Mouse (Mus musculus): Measurements from ENCODE around the gene Padi4. TPM values are rescaled to one million over a fixed set of nuclear protein-coding genes. Genes with fewer than 3 reads are reported as not detected.

Gene Padi4
- polyA plus RNA-seq, 1 experiment from 2014 or later, result 0.20 TPM

GRCm38 (mm10) chr4:140709617-140710016 lies 64.4 kb downstream of the Padi4 start:
- Histone ChIP-seq H3K27ac (replicated peaks) (no peak overlapping the region), H3K9ac (replicated peaks) (no peak overlapping the region), H3K4me1 (peaks cover 50% of the 10 kb centered on the region), H3K36me3 (peaks cover 66% of the 10 kb centered on the region), H3K4me2 (no peak overlapping the region), H3K27me3 (replicated peaks) (no peaks in the 10 kb centered on the region), H3K4me3 (replicated peaks) (no peak overlapping the region), H3K9me3 (replicated peaks) (no peaks in the 10 kb centered on the region)
- 84% methylated on average over 10 of the region's 10 CpGs for WGBS
- no peak for ATAC-seq (ENCODE audit: low FRiP score)

GRCm38 (mm10) chr4:140709111-140709510 lies 64.9 kb downstream of the Padi4 start:
- Histone ChIP-seq H3K27ac (replicated peaks) (no peak overlapping the region), H3K9me3 (replicated peaks) (no peaks in the 10 kb centered on the region), H3K4me1 (peaks cover 50% of the 10 kb centered on the region), H3K9ac (replicated peaks) (no peak overlapping the region), H3K36me3 (peaks cover 61% of the 10 kb centered on the region), H3K27me3 (replicated peaks) (no peaks in the 10 kb centered on the region), H3K4me2 (no peak overlapping the region), H3K4me3 (replicated peaks) (no peak overlapping the region)
- no peak for ATAC-seq (ENCODE audit: low FRiP score)
- 71% methylated on average over 7 of the region's 7 CpGs for WGBS

GRCm38 (mm10) chr4:140708297-140708927 lies 65.6 kb downstream of the Padi4 start:
- peaks cover 58% of the 10 kb centered on the region for H3K36me3 ChIP-seq
- no peak overlapping the region for H3K4me2 ChIP-seq
- no peak overlapping the region for H3K9ac ChIP-seq (replicated peaks)
- H3K27me3 ChIP-seq (replicated peaks), result no peaks in the 10 kb centered on the region
- H3K9me3 ChIP-seq (replicated peaks), result no peaks in the 10 kb centered on the region
- H3K4me3 ChIP-seq (replicated peaks), result no peak overlapping the region
- no peak overlapping the region; the same call in 1 of the 2 replicates for H3K27ac ChIP-seq (replicated peaks)
- peaks cover 51% of the 10 kb centered on the region for H3K4me1 ChIP-seq
- ATAC-seq (ENCODE audit: low FRiP score), result no peak
- WGBS, result 80% methylated on average over 18 of the region's 18 CpGs

- H3K9me3 ChIP-seq (replicated peaks), result no peaks in the 10 kb centered on the region
- H3K27ac ChIP-seq (replicated peaks), result 0 out of 2 replicates have a peak overlapping the region, but pooled peaks have one; percentile 0
- peaks cover 55% of the 10 kb centered on the region for H3K4me1 ChIP-seq
- no peak overlapping the region for H3K4me3 ChIP-seq (replicated peaks)
- WGBS, result 82% methylated on average over 4 of the region's 4 CpGs
- H3K4me2 ChIP-seq, result no peak overlapping the region
- no peak overlapping the region for H3K9ac ChIP-seq (replicated peaks)
- no peak for ATAC-seq (ENCODE audit: low FRiP score)
- H3K36me3 ChIP-seq, result peaks cover 55% of the 10 kb centered on the region
- no peaks in the 10 kb centered on the region for H3K27me3 ChIP-seq (replicated peaks)
Measured at GRCm38 (mm10) chr4:140707615-140708014, 66.4 kb downstream of the Padi4 start.

- Histone ChIP-seq H3K4me3 (replicated peaks) (peak overlapping the region; percentile 86), H3K4me1 (peaks cover 75% of the 10 kb centered on the region), H3K27ac (replicated peaks) (peak overlapping the region; percentile 93), H3K4me2 (peak overlapping the region; percentile 92), H3K9me3 (replicated peaks) (no peaks in the 10 kb centered on the region), H3K36me3 (peaks cover 22% of the 10 kb centered on the region), H3K27me3 (replicated peaks) (peaks cover 4% of the 10 kb centered on the region; the same call in 1 of the 2 replicates), H3K9ac (replicated peaks) (no peak overlapping the region)
- 32% methylated on average over 4 of the region's 4 CpGs for WGBS
- no peak for ATAC-seq (ENCODE audit: low FRiP score)
Measured at GRCm38 (mm10) chr4:140704166-140704565, 69.9 kb downstream of the Padi4 start.

- Histone ChIP-seq H3K27ac (replicated peaks) (peak overlapping the region; percentile 93), H3K4me1 (peaks cover 74% of the 10 kb centered on the region), H3K4me3 (replicated peaks) (peak overlapping the region; percentile 86), H3K4me2 (peak overlapping the region; percentile 92), H3K9me3 (replicated peaks) (no peaks in the 10 kb centered on the region), H3K27me3 (replicated peaks) (peaks cover 9% of the 10 kb centered on the region), H3K36me3 (peaks cover 16% of the 10 kb centered on the region; the same call in 1 of the 2 replicates), H3K9ac (replicated peaks) (peak overlapping the region; percentile 90)
- ATAC-seq (ENCODE audit: low FRiP score), result no peak
- WGBS, result 6% methylated on average over 8 of the region's 8 CpGs
Measured at GRCm38 (mm10) chr4:140703636-140704035, 70.4 kb downstream of the Padi4 start.

GRCm38 (mm10) chr4:140702611-140703327 lies 71.3 kb downstream of the Padi4 start:
- Histone ChIP-seq H3K4me3 (replicated peaks) (peak overlapping the region; percentile 86), H3K36me3 (peaks cover 8% of the 10 kb centered on the region; the same call in 1 of the 2 replicates), H3K9me3 (replicated peaks) (no peaks in the 10 kb centered on the region), H3K27me3 (replicated peaks) (peaks cover 14% of the 10 kb centered on the region), H3K9ac (replicated peaks) (peak overlapping the region; percentile 90), H3K4me2 (peak overlapping the region; percentile 92), H3K4me1 (peaks cover 68% of the 10 kb centered on the region), H3K27ac (replicated peaks) (peak overlapping the region; percentile 93)
- peak; percentile 83 for ATAC-seq (ENCODE audit: low FRiP score)
- WGBS, result under 1% methylated on average over 37 of the region's 68 CpGs

- H3K36me3 ChIP-seq, result peaks cover 7% of the 10 kb centered on the region; the same call in 1 of the 2 replicates
- peaks cover 61% of the 10 kb centered on the region for H3K4me1 ChIP-seq
- H3K4me3 ChIP-seq (replicated peaks), result peak overlapping the region; percentile 86
- H3K9me3 ChIP-seq (replicated peaks), result no peaks in the 10 kb centered on the region
- peak overlapping the region; percentile 92 for H3K4me2 ChIP-seq
- H3K27me3 ChIP-seq (replicated peaks), result peaks cover 14% of the 10 kb centered on the region
- under 1% methylated on average over 64 of the region's 107 CpGs for WGBS
- peak overlapping the region; percentile 93 for H3K27ac ChIP-seq (replicated peaks)
- ATAC-seq (ENCODE audit: low FRiP score), result peak; percentile 22
- peak overlapping the region; percentile 90 for H3K9ac ChIP-seq (replicated peaks)
Measured at GRCm38 (mm10) chr4:140701716-140702561, 72.1 kb downstream of the Padi4 start.

- peak overlapping the region; percentile 92 for H3K4me2 ChIP-seq
- peaks cover 54% of the 10 kb centered on the region for H3K4me1 ChIP-seq
- H3K4me3 ChIP-seq (replicated peaks), result peak overlapping the region; percentile 86
- H3K27ac ChIP-seq (replicated peaks), result peak overlapping the region; percentile 93
- ATAC-seq (ENCODE audit: low FRiP score), result peak; percentile 68; the same call in 1 of the 2 replicates
- no peaks in the 10 kb centered on the region for H3K36me3 ChIP-seq
- under 1% methylated on average over 61 of the region's 61 CpGs for WGBS
- H3K9me3 ChIP-seq (replicated peaks), result no peaks in the 10 kb centered on the region
- peaks cover 14% of the 10 kb centered on the region for H3K27me3 ChIP-seq (replicated peaks)
- peak overlapping the region; percentile 90 for H3K9ac ChIP-seq (replicated peaks)
Measured at GRCm38 (mm10) chr4:140701049-140701715, 72.9 kb downstream of the Padi4 start.

GRCm38 (mm10) chr4:140700269-140701018 lies 73.6 kb downstream of the Padi4 start, which contains the start of gene Rcc2:
Rcc2 (plus strand) TSS chr4:140700541.
- peak within 1 kb of the TSS; percentile 93 for H3K27ac ChIP-seq (replicated peaks)
- H3K4me1 ChIP-seq, result peaks cover 48% of the 10 kb centered on the region
- H3K27me3 ChIP-seq (replicated peaks), result peaks cover 14% of the 10 kb centered on the region
- peak within 1 kb of the TSS; percentile 90 for H3K9ac ChIP-seq (replicated peaks)
- no peaks in the 10 kb centered on the region for H3K36me3 ChIP-seq
- H3K4me3 ChIP-seq (replicated peaks), result peak within 1 kb of the TSS; percentile 86
- H3K4me2 ChIP-seq, result peak within 1 kb of the TSS; percentile 92
- no peaks in the 10 kb centered on the region for H3K9me3 ChIP-seq (replicated peaks)
- no peak for ATAC-seq (ENCODE audit: low FRiP score)
- 8% methylated on average over 20 of the region's 20 CpGs for WGBS
